Comparison of ENCODE assay signal across 31 mouse cellular contexts in genomic region chr3:82984840-82985239, GRCm38 (mm10). TPM values are rescaled to one million over a fixed set of nuclear protein-coding genes. Genes with fewer than 3 reads are reported as not detected.
DNase-seq lines count a peak whose midpoint lies in the region; ATAC-seq and TF ChIP-seq lines count a peak whose summit lies in the region.
"Had no signal": no experiment of that assay in that cellular context is flagged by ENCODE, and none has a peak within 500 bp of the region (broad histone marks: within the 10 kb centered on the region; RNA-seq: fewer than 3 reads in every experiment).

No protein-coding gene starts in this region.

- no peak overlapping the region for H3K9ac ChIP-seq in hindbrain, postnatal 0 days (replicated peaks; ENCODE audit: low read length)
- no peak overlapping the region for H3K9ac ChIP-seq in hindbrain, embryonic 12.5 days
- H3K9ac ChIP-seq in lung, embryonic 14.5 days, result no peak overlapping the region
- H3K9ac ChIP-seq: heart, embryonic 15.5 days; hindbrain, embryonic 15.5 days; intestine, embryonic 15.5 days; kidney, embryonic 15.5 days; neural tube, embryonic 13.5 days had no signal

- WGBS in hindbrain, postnatal 0 days, result 76% methylated on average over 2 of the region's 2 CpGs
- 78% methylated on average over 2 of the region's 2 CpGs for WGBS in hindbrain, embryonic 12.5 days
- WGBS in lung, embryonic 14.5 days, result 78% methylated on average over 2 of the region's 2 CpGs
- WGBS in limb, embryonic 10.5 days, result 80% methylated on average over 2 of the region's 2 CpGs

- no peaks in the 10 kb centered on the region for H3K36me3 ChIP-seq in hindbrain, postnatal 0 days (ENCODE audit: insufficient read depth, low read length)
- no peaks in the 10 kb centered on the region for H3K36me3 ChIP-seq in hindbrain, embryonic 12.5 days
- no peaks in the 10 kb centered on the region for H3K36me3 ChIP-seq in lung, embryonic 14.5 days (ENCODE audit: insufficient read depth)
- H3K36me3 ChIP-seq in E14TG2a.4 (ENCODE audit: insufficient read depth, low read length), result no peaks in the 10 kb centered on the region
- H3K36me3 ChIP-seq in limb, embryonic 10.5 days, result no peaks in the 10 kb centered on the region
- H3K36me3 ChIP-seq: heart, embryonic 15.5 days; hindbrain, embryonic 15.5 days; intestine, embryonic 15.5 days; kidney, embryonic 15.5 days; neural tube, embryonic 13.5 days had no signal

- H3K27ac ChIP-seq in hindbrain, postnatal 0 days, result no peak overlapping the region
- H3K27ac ChIP-seq in hindbrain, embryonic 12.5 days, result no peak overlapping the region
- H3K27ac ChIP-seq in lung, embryonic 14.5 days (ENCODE audit: low read depth), result no peak overlapping the region
- H3K27ac ChIP-seq in limb, embryonic 10.5 days, result no peak overlapping the region
- H3K27ac ChIP-seq: heart, embryonic 15.5 days; hindbrain, embryonic 15.5 days; intestine, embryonic 15.5 days; kidney, embryonic 15.5 days; neural tube, embryonic 13.5 days had no signal

- no peaks in the 10 kb centered on the region for H3K9me3 ChIP-seq in hindbrain, postnatal 0 days (ENCODE audit: low read length)
- no peaks in the 10 kb centered on the region for H3K9me3 ChIP-seq in hindbrain, embryonic 12.5 days (replicated peaks)
- no peaks in the 10 kb centered on the region for H3K9me3 ChIP-seq in lung, embryonic 14.5 days (ENCODE audit: low read depth, low read length)
- H3K9me3 ChIP-seq in E14TG2a.4 (ENCODE audit: low read length), result no peaks in the 10 kb centered on the region
- no peaks in the 10 kb centered on the region for H3K9me3 ChIP-seq in limb, embryonic 10.5 days (replicated peaks)
- H3K9me3 ChIP-seq: heart, embryonic 15.5 days; hindbrain, embryonic 15.5 days; intestine, embryonic 15.5 days; kidney, embryonic 15.5 days; neural tube, embryonic 13.5 days had no signal

- no peak overlapping the region for H3K4me3 ChIP-seq in hindbrain, postnatal 0 days (ENCODE audit: low read length)
- H3K4me3 ChIP-seq in hindbrain, embryonic 12.5 days, result no peak overlapping the region
- no peak overlapping the region for H3K4me3 ChIP-seq in lung, embryonic 14.5 days (ENCODE audit: low read depth, low read length)
- no peak overlapping the region for H3K4me3 ChIP-seq in E14TG2a.4 (replicated peaks; ENCODE audit: low read length)
- no peak overlapping the region for H3K4me3 ChIP-seq in limb, embryonic 10.5 days
- H3K4me3 ChIP-seq: heart, embryonic 15.5 days; hindbrain, embryonic 15.5 days; intestine, embryonic 15.5 days; kidney, embryonic 15.5 days; myocyte; neural tube, embryonic 13.5 days had no signal

- no peaks in the 10 kb centered on the region for H3K27me3 ChIP-seq in hindbrain, postnatal 0 days (ENCODE audit: insufficient read depth, low read length)
- no peaks in the 10 kb centered on the region for H3K27me3 ChIP-seq in hindbrain, embryonic 12.5 days
- no peaks in the 10 kb centered on the region for H3K27me3 ChIP-seq in lung, embryonic 14.5 days (ENCODE audit: insufficient read depth, low read length)
- no peaks in the 10 kb centered on the region; the same call in 1 of the 2 replicates for H3K27me3 ChIP-seq in E14TG2a.4 (ENCODE audit: insufficient read depth, low read length)
- H3K27me3 ChIP-seq in limb, embryonic 10.5 days (ENCODE audit: low read depth, poor library complexity, severe bottlenecking), result no peaks in the 10 kb centered on the region
- H3K27me3 ChIP-seq: heart, embryonic 15.5 days; hindbrain, embryonic 15.5 days; intestine, embryonic 15.5 days; kidney, embryonic 15.5 days; neural tube, embryonic 13.5 days had no signal

- no peak; the same call in 1 of the 2 replicates for ATAC-seq in hindbrain, postnatal 0 days
- no peak for ATAC-seq in hindbrain, embryonic 12.5 days (ENCODE audit: low FRiP score)
- ATAC-seq in lung, embryonic 14.5 days (ENCODE audit: insufficient read depth), result no peak
- no peak for ATAC-seq in granulocyte monocyte progenitor cell, adult 5-6 weeks (replicated peaks; ENCODE audit: poor library complexity, severe bottlenecking)
- ATAC-seq: intestine, embryonic 15.5 days had no signal

- TF ChIP-seq CTCF in hindbrain, postnatal 0 days (IDR thresholded peaks at IDR 0.05; ENCODE audit: low read depth), result peak; percentile 43
- TF ChIP-seq CTCF in lung, embryonic 14.5 days (IDR thresholded peaks at IDR 0.05; ENCODE audit: low read depth), result peak; percentile 37
- TF ChIP-seq CTCF in E14TG2a.4 (conservative IDR thresholded peaks at IDR 0.05; ENCODE audit: low read length), result peak; percentile 32

- DNase-seq in hindbrain, postnatal 0 days (ENCODE audit: low spot score), result no peak
- DNase-seq in lung, embryonic 14.5 days, result no peak
- DNase-seq in lung, postnatal 36 days, result no peak
- DNase-seq in limb, embryonic 10.5 days (ENCODE audit: low spot score), result peak; percentile 12
- DNase-seq: adrenal gland, adult 2 months; cerebellum, adult 18-20 months; cerebellum, postnatal 14 days; gastrocnemius, postnatal 14 days; heart, adult 18-20 months; heart, postnatal 4 days; kidney, postnatal 4 days; lung, adult 18-20 months; lung, postnatal 4 days; midbrain, embryonic 14.5 days; right cerebral cortex, adult 18-20 months; right cerebral cortex, postnatal 4 days had no signal

- H3K4me2 ChIP-seq in hindbrain, postnatal 0 days (ENCODE audit: low read depth, low read length), result no peak overlapping the region
- no peak overlapping the region for H3K4me2 ChIP-seq in hindbrain, embryonic 12.5 days (replicated peaks)
- H3K4me2 ChIP-seq in lung, embryonic 14.5 days, result no peak overlapping the region
- H3K4me2 ChIP-seq: heart, embryonic 15.5 days; hindbrain, embryonic 15.5 days; intestine, embryonic 15.5 days; kidney, embryonic 15.5 days; neural tube, embryonic 13.5 days had no signal

- no peaks in the 10 kb centered on the region for H3K4me1 ChIP-seq in hindbrain, postnatal 0 days (ENCODE audit: insufficient read depth, low read length)
- no peaks in the 10 kb centered on the region for H3K4me1 ChIP-seq in hindbrain, embryonic 12.5 days
- no peaks in the 10 kb centered on the region for H3K4me1 ChIP-seq in lung, embryonic 14.5 days (ENCODE audit: insufficient read depth)
- no peaks in the 10 kb centered on the region for H3K4me1 ChIP-seq in E14TG2a.4 (replicated peaks; ENCODE audit: low read depth, low read length)
- no peaks in the 10 kb centered on the region for H3K4me1 ChIP-seq in limb, embryonic 10.5 days
- H3K4me1 ChIP-seq: heart, embryonic 15.5 days; hindbrain, embryonic 15.5 days; intestine, embryonic 15.5 days; kidney, embryonic 15.5 days; neural tube, embryonic 13.5 days had no signal

RNA-seq across cellular contexts. Expression of gene Fgg, which starts 22.7 kb away (rescaled TPM):
- not detected in 2 replicates for total RNA-seq in hindbrain, postnatal 0 days (2014; rRNA removed)
- polyA plus RNA-seq in hindbrain, postnatal 0 days (2015; fragmentation: Nextera tagmentation; extraction: Ambion mirVana), result 0.08 and 0.13 TPM in 2 replicates
- polyA plus RNA-seq in hindbrain, embryonic 12.5 days (2016; fragmentation: Nextera tagmentation; extraction: Ambion mirVana), result not detected in 2 replicates
- polyA plus RNA-seq in lung, embryonic 14.5 days (2014; fragmentation: Nextera tagmentation; extraction: Ambion mirVana), result not detected in 2 replicates
- 0.09 and 0.24 TPM in 2 replicates for polyA plus RNA-seq in limb, embryonic 10.5 days (2016; fragmentation: Nextera tagmentation; extraction: Ambion mirVana)
- total RNA-seq in granulocyte monocyte progenitor cell, adult 5-6 weeks (2014; fragmentation: Nextera tagmentation), result not detected in 2 replicates
- not detected in 2 replicates for total RNA-seq in granulocyte monocyte progenitor cell, adult 5-6 weeks (2017)
- total RNA-seq: gastrocnemius, postnatal 14 days; heart, adult 18-20 months; layer of hippocampus, postnatal 10 days; megakaryocyte-erythroid progenitor cell, adult 5-6 weeks had no signal
- polyA plus RNA-seq: forebrain, embryonic 11.5 days; midbrain, embryonic 14.5 days; myocyte; neural tube, embryonic 13.5 days had no signal

RNA-seq across cellular contexts. Expression of gene Fga, which starts 41.0 kb away (rescaled TPM):
- total RNA-seq in hindbrain, postnatal 0 days (2014; rRNA removed), result not detected in 2 replicates
- polyA plus RNA-seq in hindbrain, postnatal 0 days (2015; fragmentation: Nextera tagmentation; extraction: Ambion mirVana), result not detected in 2 replicates
- not detected in 2 replicates for polyA plus RNA-seq in hindbrain, embryonic 12.5 days (2016; fragmentation: Nextera tagmentation; extraction: Ambion mirVana)
- polyA plus RNA-seq in lung, embryonic 14.5 days (2014; fragmentation: Nextera tagmentation; extraction: Ambion mirVana), result 0.11 and 0.20 TPM in 2 replicates
- polyA plus RNA-seq in limb, embryonic 10.5 days (2016; fragmentation: Nextera tagmentation; extraction: Ambion mirVana), result not detected in 2 replicates
- total RNA-seq in granulocyte monocyte progenitor cell, adult 5-6 weeks (2014; fragmentation: Nextera tagmentation), result not detected in 2 replicates
- not detected in 2 replicates for total RNA-seq in granulocyte monocyte progenitor cell, adult 5-6 weeks (2017)
- total RNA-seq: ES-E14; gastrocnemius, postnatal 14 days; heart, adult 18-20 months; megakaryocyte-erythroid progenitor cell, adult 5-6 weeks had no signal
- polyA plus RNA-seq: embryonic facial prominence, embryonic 11.5 days; forebrain, embryonic 11.5 days; limb, embryonic 11.5 days; myocyte had no signal
